Mouse (Mus musculus): ENCODE results near the gene Grm4.

DNA sequence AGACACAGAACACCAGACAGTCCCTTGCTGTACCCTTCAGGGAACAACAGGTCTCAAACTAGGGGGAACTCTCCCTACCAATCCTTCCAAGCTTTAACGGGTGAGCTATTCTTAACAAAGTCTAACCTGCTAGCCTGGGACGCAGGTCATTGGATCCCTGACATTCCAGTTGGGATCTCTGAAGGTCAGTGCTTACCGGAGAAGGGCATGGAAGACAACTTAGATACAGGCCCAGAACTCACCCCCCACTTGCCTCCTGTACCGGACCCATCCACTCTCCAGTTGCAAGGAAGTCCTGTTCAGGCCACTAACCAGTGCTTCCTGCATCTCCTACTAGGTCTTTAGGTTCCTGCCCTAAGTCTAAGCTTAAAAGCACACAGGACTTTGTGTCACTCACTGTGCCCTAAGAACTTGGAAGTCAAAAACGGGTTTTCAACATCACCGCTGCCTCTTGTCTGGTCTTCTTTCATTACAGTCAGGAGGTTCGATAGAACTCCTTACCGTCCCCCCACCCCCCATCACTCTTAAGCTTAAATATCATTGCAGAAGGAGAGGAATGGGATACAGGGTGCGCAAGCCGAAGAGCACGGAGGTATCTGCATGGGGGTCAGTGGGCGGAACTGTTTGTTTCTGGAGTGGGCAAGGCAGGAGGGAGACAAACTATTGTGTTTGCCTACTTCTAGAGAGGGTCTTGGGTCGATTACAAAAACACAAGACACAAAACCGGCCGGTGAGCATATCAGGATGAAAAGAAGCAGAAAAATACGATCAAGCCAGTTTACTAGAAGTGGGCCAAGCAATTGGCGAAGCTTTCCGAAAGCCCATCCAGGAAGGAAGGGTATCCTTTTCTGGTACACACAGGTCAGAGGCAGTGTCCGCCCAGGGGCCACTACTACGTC lies 33.1 kb upstream of the Grm4 start:
- TF ChIP-seq CTCF (IDR thresholded peaks at IDR 0.05; ENCODE audit: low read depth, low read length) (no peak), GATA1 (IDR thresholded peaks at IDR 0.05; ENCODE audit: borderline replicate concordance, low read length) (no peak), TAL1 (conservative IDR thresholded peaks at IDR 0.05; ENCODE audit: low read depth, low read length) (no peak)
